Mouse (Mus musculus) mouse embryonic stem cell (cell line): ENCODE measurements around the gene Hoxa9.

Experiments
- in situ Hi-C, 2 experiments: fragments of 300-500 bp; cut with MboI; formaldehyde crosslinking; loops; 1 replicate in 1 of 2; 3 replicates in 1 of 2; pipeline ENCODE4 v1.14.3; 2019 to 2020; ENCODE audit warnings: low sequenced_read_pairs in 2 of 2, low pct_unique_long_range_greater_than_20kb in 1 of 2, mixed read lengths in 1 of 2; ENCODE audit not compliant: unreplicated experiment in 1 of 2

The Hoxa9 gene

GRCm38 (mm10) chr6:52230516-52231165 is at the start of gene Hoxa9:
Hoxa9 (minus strand) TSS chr6:52231089.
- in situ Hi-C loops: loop anchor here in 1 of 2 experiments (25.0 kb wide), 1 partner anchor 1043 kb away; no protein-coding TSS in a partner anchor

- in situ Hi-C loops: no loop called here
These were observed 46.0 kb upstream of the Hoxa9 start for GRCm38 (mm10) chr6:52276920-52277319.

DNA sequence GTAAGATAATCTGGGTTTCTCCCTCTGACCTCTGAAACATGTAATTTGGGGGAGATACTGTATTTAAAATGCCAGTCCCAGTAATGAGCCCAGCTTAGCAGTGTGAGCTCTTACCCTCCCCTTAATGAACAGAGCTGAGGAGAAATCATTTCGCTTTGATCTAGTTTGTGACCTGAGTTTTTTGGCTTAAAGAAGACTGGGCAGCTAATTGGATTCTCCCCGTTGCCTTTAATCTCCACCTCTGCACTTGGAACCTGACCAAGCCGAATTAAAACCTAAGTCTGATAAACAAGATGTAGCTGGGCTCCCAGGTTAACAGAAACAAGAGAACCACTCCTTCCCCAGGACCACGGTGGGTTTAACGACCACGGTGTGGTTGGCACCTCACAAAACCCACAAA is 45.5 kb upstream of the Hoxa9 start:
- in situ Hi-C loops: no loop called here

- in situ Hi-C loops: no loop called here
These were observed 44.8 kb upstream of the Hoxa9 start for GRCm38 (mm10) chr6:52275563-52276280.

DNA sequence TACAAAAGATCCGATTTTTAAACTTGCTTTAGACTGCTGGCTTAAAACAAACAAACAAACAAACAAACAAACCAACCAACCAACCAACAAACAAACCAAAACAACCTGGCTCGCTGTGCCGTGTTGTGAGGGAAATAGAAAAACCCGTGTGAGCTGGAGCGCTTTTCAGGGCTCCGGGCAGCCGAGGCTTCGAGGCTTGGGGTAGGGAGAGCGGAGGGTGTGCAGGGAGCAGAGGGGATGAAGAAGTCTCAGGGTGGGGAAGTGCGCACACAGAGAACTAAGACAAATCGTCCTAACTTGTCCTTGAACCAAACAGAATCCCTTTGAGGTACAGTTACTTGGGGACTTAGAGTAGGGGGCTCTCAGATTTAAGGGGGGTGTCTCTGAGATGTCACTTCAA is 43.7 kb upstream of the Hoxa9 start:
- in situ Hi-C loops: loop anchor here in 1 of 2 experiments (25.0 kb wide), 2 partner anchors 563 to 638 kb away; no protein-coding TSS in a partner anchor

DNA sequence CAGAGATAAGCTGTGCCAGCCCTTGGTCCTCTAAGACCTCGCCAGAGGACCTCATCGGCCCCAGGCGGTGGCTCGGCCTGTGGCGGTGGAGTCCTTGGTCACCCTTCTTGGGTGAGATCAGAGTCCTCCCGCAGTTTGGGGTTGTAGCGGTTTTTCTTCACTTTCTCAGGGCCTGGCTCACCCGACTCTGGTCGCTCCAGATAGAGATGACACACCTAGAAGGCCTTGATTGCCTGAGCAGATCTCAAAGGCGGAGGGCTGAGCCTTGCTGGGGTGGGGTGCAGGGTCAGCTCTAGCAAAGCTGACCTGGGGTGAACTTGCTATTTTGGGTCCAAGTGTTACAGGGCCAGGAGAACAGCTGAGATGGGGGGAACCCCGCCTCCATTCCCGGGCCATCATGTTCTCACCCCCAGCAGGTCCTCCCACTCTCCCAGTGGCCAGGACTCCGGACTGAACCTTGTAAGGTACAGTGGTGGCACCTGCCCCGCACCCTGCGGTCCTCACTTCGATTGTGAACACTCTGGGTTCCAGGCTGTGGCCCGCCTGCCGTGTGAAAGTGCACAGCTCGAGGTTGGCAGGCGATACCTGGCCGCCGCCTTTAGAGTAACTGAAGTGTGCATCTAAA is 42.9 kb upstream of the Hoxa9 start:
- in situ Hi-C loops: loop anchor here in 1 of 2 experiments (25.0 kb wide), 2 partner anchors 564 to 639 kb away; no protein-coding TSS in a partner anchor

DNA sequence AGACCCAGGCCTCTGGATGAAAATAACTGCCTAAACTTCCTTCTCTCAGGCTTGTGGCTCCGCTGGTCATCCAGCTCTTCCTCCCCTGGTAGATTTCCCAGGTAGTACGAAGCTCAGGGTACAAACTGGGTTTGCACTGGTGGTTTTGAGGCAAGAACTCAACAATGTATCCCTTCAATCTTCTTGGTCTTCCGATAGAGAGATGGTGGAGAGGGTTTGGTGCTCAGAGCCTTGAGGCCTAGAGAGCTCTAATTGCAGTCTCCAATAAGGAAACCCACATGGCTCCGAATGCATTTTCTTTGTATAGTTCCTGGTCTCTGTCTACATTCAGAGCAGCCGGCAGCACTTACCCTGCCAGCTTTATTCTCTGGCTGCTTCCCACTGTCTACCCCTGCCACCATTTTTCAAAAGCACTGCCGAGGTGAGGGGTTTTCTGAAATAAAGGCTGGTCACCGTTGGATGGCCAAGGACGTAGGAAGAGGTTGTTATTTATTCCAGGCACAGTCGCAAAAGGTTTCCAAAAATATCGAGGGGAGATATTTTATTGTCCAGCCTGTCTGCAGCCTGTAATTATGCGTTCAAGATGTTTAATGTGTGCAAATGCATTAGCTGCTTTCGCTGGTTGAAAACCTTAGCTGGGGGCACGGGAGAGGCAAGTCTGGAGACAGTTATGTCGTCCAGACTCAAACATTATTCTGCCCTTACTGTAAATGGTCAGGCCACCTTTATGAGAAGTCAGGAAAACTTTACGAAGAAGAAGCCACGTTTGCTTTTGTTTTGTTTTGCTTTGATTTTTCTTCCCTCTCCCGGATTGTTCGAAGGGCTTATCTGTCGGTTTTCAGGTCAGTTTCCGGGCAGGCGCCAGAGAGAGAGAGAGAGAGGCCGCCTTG is 42.1 kb upstream of the Hoxa9 start:
- in situ Hi-C loops: loop anchor here in 1 of 2 experiments (25.0 kb wide), 2 partner anchors 564 to 639 kb away; no protein-coding TSS in a partner anchor

DNA sequence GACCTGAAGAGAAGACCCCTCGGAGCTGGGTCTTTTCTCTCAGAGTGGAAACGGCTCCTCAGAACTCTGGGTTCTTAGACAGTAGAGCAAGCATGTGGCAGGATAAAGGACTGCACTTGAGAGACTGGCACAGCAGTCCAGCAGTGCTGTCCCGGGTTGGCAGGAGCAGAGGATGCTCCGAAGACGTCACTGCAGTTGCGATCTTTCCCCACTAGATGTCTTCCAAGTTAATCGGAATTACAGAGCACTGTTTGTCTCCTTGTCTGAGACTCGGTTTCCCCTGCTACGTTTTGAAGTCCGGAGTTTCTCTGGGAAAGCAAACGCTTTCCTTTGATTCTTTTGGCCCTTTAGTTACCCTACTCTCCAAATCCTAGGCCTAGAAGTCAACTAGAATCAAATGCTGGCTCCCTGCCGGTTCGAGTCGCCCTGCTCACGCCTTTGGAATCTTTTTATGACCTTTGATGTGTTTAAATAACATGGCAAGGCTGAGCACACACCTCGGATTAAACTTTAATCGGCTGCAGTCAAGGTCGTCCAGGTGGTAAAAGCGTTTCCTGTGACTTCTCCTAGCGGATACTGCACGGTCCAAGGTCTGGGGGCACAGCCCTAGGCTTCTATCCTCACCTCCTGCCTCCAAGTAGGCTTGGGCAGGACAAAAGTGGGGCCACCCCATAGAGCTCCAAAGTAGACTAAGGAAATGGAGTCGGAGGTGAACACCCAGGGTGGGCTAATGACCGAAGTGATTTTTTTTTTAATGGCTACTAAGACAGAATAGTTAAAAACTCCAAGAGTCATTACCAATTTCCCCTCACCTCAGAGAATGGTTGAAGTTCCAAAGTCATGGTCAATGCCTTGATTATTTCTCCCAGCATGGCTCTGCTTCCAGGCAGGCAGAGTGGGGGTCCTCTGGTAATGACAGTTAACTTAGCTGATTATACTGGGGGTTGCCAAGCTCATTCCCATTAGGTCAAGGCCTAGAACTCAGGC is 39.9 kb upstream of the Hoxa9 start:
- in situ Hi-C loops: loop anchor here in 1 of 2 experiments (25.0 kb wide), 2 partner anchors 567 to 642 kb away; no protein-coding TSS in a partner anchor

DNA sequence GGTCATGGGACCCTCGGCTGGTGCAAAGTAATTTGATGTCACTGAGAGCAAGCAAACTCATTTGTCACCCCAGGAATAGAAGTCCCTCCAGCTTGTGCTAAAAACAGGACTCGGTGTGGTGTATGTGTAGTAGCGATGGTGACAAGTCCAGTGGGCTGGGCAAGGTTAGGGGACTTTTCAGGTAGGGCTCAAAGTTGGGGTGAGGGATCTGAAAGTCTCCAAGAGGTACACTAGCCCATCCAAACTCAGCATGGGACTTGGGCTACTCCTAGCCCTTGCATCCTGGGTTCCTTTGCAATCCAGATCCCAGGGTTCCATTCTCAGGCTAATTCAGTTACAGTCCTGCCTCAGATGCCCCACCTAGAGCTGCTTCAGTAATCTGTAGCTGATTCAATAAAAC is 37.9 kb upstream of the Hoxa9 start:
- in situ Hi-C loops: loop anchor here in 1 of 2 experiments (25.0 kb wide), 2 partner anchors 569 to 644 kb away; no protein-coding TSS in a partner anchor

DNA sequence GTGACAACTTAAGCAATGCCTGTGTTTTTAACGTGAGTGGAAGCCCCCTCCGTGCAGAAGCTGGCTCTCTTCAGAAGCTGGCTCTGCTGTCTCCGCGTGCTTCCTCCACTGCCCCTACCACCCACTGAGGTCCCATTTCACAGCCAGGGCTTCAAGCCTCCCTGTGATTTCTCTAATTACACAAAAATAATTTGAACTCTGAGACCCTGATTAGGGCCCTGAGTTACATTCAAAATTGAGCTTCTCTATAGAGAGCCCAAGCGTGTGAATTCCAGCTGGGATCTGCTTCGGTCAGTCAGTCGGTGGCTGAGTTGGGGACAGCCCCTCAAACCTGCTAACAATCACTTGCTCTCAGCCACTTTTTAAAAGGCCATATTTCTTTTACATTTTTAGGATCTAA is 37.5 kb upstream of the Hoxa9 start:
- in situ Hi-C loops: loop anchor here in 1 of 2 experiments (25.0 kb wide), 2 partner anchors 569 to 644 kb away; no protein-coding TSS in a partner anchor

- in situ Hi-C loops: loop anchor here in 1 of 2 experiments (25.0 kb wide), 2 partner anchors 570 to 645 kb away; no protein-coding TSS in a partner anchor
These were observed 36.8 kb upstream of the Hoxa9 start for GRCm38 (mm10) chr6:52267691-52268090.

DNA sequence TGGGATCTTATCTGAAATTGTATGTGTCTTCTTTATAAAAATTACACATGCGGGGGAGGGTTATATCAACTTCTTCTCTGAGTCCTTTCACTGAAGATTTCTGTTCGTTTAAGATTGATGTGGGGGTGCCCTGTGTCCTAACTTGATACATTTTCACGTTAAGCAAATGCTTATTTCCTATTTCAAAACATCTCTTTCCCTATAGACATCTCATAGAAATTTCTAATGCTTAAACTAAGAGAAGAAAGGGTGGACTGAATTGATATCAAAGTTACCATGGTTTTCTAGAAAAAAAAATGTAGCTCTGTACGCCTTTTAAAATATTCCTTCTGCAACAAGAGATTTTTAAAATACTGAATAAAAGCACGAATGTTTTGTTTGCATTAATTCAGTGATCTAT is 36.3 kb upstream of the Hoxa9 start:
- in situ Hi-C loops: loop anchor here in 1 of 2 experiments (25.0 kb wide), 2 partner anchors 570 to 645 kb away; no protein-coding TSS in a partner anchor

GRCm38 (mm10) chr6:52266666-52266985 is 35.7 kb upstream of the Hoxa9 start:
- in situ Hi-C loops: loop anchor here in 1 of 2 experiments (25.0 kb wide), 2 partner anchors 571 to 646 kb away; no protein-coding TSS in a partner anchor

DNA sequence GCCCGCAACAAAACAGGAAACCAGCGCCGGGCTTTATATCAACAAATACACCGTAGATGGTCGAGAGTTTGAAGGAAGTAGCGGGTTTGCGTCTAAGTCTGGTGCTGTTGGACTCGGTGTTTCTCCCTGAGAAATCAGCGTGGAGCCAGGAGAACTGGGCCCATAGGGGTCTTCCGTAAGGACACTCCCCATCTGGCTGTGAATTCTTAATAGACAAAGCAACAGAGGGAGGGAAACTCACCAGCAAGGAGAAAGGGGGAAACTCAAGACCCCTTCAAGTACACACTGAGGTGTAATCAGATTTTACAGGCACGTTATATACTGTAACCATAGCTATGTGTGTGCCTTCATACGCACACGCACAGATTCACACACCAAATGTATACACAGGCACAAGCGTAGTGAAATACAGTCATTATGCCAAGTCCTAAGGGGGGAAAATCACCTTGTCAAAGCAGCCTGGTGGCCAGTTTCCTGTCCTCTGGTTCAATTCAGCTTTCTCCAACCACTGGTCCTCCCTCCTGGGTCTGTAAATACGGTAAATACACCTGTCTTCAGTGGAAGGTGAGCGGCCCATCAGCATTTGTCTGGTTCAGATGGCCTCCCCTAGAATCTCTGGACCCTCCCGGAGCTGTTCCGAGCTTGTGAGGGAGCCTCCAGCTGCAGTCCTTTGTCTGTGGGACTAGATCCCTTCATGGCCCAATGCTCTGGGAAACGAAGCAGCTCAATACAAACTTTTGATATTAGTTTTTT is 35.2 kb upstream of the Hoxa9 start:
- in situ Hi-C loops: loop anchor here in 1 of 2 experiments (25.0 kb wide), 2 partner anchors 571 to 646 kb away; no protein-coding TSS in a partner anchor

DNA sequence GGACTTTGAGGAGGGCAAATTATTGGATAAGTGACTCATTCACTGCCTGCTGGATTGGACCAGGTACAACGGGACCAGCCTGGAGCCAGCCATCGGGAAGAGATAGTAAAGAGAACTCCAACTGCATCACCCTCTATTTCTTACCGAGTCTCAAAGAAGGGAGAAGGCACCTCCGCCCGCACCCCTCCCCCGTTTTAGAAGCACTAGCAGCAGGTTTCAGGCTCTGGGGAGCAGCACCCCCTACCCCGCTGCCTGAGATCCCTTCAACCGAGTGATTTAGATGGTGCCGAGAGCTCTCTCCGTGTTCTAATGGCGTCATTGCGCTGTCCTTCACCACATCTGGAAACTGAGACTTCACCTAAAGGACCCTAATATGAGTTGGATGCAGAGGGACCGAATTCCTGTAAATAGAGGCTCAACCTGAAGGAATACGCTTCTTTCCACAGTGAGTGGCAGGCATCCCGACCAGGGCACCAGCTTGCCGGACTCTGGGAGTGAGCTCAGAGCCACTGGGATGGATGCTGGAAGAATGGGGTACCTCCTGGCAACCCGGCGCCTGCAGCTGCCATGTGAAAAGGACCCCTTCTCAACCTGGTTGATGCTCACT is 34.5 kb upstream of the Hoxa9 start:
- in situ Hi-C loops: loop anchor here in 1 of 2 experiments (25.0 kb wide), 2 partner anchors 572 to 647 kb away; no protein-coding TSS in a partner anchor
